Mouse (Mus musculus): ENCODE data around the gene Stx11. TPM values are rescaled to one million over a fixed set of nuclear protein-coding genes. Genes with fewer than 3 reads are reported as not detected.
"Not testable (repeated sequence)": the region's sequence is repeated elsewhere in the genome, so short reads cannot be mapped to it uniquely, and the experiment has no call there.

The Stx11 gene
- total RNA-seq, 4 experiments from 2014 or later: 0.25 to 0.41 TPM; not detected in 2

GRCm38 (mm10) chr10:12961546-12961945, 2.6 kb downstream of the Stx11 start:
- DNase-seq (ENCODE audit: low spot score in 2 of 2): no peak

GRCm38 (mm10) chr10:12957271-12957670, 6.8 kb downstream of the Stx11 start:
- DNase-seq (ENCODE audit: low spot score in 2 of 2): no peak

- no peak for DNase-seq (ENCODE audit: low spot score in 2 of 2)
These were observed 8.3 kb downstream of the Stx11 start for GRCm38 (mm10) chr10:12955831-12956230.

GRCm38 (mm10) chr10:12951358-12951757, 12.7 kb downstream of the Stx11 start:
- not testable (repeated sequence) for DNase-seq (ENCODE audit: low spot score in 2 of 2)

- DNase-seq (ENCODE audit: low spot score in 2 of 2): no peak
These were observed 14.8 kb downstream of the Stx11 start for GRCm38 (mm10) chr10:12949299-12949698.

- no peak for DNase-seq (ENCODE audit: low spot score in 2 of 2)
These were observed 16.5 kb downstream of the Stx11 start for GRCm38 (mm10) chr10:12947606-12948005.

GRCm38 (mm10) chr10:12941018-12941761, 22.9 kb downstream of the Stx11 start:
- peak; percentile 16 to 34 for DNase-seq (ENCODE audit: low spot score in 2 of 2)

GRCm38 (mm10) chr10:12938763-12939162, 25.3 kb downstream of the Stx11 start:
- no peak for DNase-seq (ENCODE audit: low spot score in 2 of 2)

GRCm38 (mm10) chr10:12936079-12936478, 28.0 kb downstream of the Stx11 start:
- DNase-seq (ENCODE audit: low spot score in 2 of 2): no peak

GRCm38 (mm10) chr10:12935575-12935974, 28.5 kb downstream of the Stx11 start:
- no peak for DNase-seq (ENCODE audit: low spot score in 2 of 2)

- DNase-seq (ENCODE audit: low spot score in 2 of 2): no peak
These were observed 32.4 kb downstream of the Stx11 start for GRCm38 (mm10) chr10:12931492-12932400.

GRCm38 (mm10) chr10:12930351-12930905, 33.7 kb downstream of the Stx11 start:
- no peak for DNase-seq (ENCODE audit: low spot score in 2 of 2)

- no peak for DNase-seq (ENCODE audit: low spot score in 2 of 2)
These were observed 34.3 kb downstream of the Stx11 start for GRCm38 (mm10) chr10:12929857-12930174.

- no peak for DNase-seq (ENCODE audit: low spot score in 2 of 2)
These were observed 34.8 kb downstream of the Stx11 start for GRCm38 (mm10) chr10:12929149-12929856.

GRCm38 (mm10) chr10:12928193-12928592, 35.9 kb downstream of the Stx11 start:
- DNase-seq (ENCODE audit: low spot score in 2 of 2): no peak

GRCm38 (mm10) chr10:12922574-12923353, 41.3 kb downstream of the Stx11 start:
- DNase-seq (ENCODE audit: low spot score in 2 of 2): peak; percentile 92 to 100

GRCm38 (mm10) chr10:12922077-12922573, 42.0 kb downstream of the Stx11 start:
- DNase-seq (ENCODE audit: low spot score in 2 of 2): no peak

GRCm38 (mm10) chr10:12921551-12922040, 42.5 kb downstream of the Stx11 start:
- no peak for DNase-seq (ENCODE audit: low spot score in 2 of 2)

- no peak for DNase-seq (ENCODE audit: low spot score in 2 of 2)
These were observed 44.8 kb downstream of the Stx11 start for GRCm38 (mm10) chr10:12919287-12919686.

- DNase-seq (ENCODE audit: low spot score in 2 of 2): no peak
These were observed 46.5 kb downstream of the Stx11 start for GRCm38 (mm10) chr10:12917626-12918025.

Data from left cerebral cortex, adult 8-10 months (tissue).